Mouse (Mus musculus): ENCODE results near the gene Atp5d.

- TF ChIP-seq POLR2A (IDR thresholded peaks at IDR 0.05; ENCODE audit: insufficient read depth, low read length), result no peak
- no peak for TF ChIP-seq CTCF (IDR thresholded peaks at IDR 0.05; ENCODE audit: low read depth, low read length)
Measured at GRCm38 (mm10) chr10:80189999-80190398, 51.6 kb downstream of the Atp5d start.
